Mouse (Mus musculus) stomach, embryonic 16.5 days (tissue): Measurements from ENCODE around the gene Ralbp1. TPM values are rescaled to one million over a fixed set of nuclear protein-coding genes. Genes with fewer than 3 reads are reported as not detected.
A peak's percentile ranks its signal among the peaks of the same experiment; 100 is the strongest.

Source experiments
- ATAC-seq: fragments of 200-750 bp; cut with Nextera tagmentation; 2 replicates; pipeline ENCODE4 v1.8.0; 2017; ENCODE audit warnings: moderate number of reproducible peaks, moderate TSS enrichment; ENCODE audit not compliant: insufficient read depth, low FRiP score
- H3K27ac ChIP-seq: fragments of 300-500 bp; sonication (generic); 2 replicates; pipeline ENCODE4 v1.5.1; 2014; ENCODE audit warnings: low read length
- H3K27me3 ChIP-seq: fragments of 300-500 bp; sonication (generic); 2 replicates; pipeline ENCODE4 v1.6.1; 2014; ENCODE audit warnings: low read length, control low read depth, mixed read lengths; ENCODE audit not compliant: control insufficient read depth, insufficient read depth
- H3K36me3 ChIP-seq: fragments of 300-500 bp; sonication (generic); 2 replicates; pipeline ENCODE4 v1.6.1; 2014; ENCODE audit warnings: low read length; ENCODE audit not compliant: control insufficient read depth, insufficient read depth
- H3K4me1 ChIP-seq: fragments of 300-500 bp; sonication (generic); 2 replicates; pipeline ENCODE4 v1.6.1; 2014; ENCODE audit warnings: low read length, control low read depth, mixed read lengths; ENCODE audit not compliant: control insufficient read depth, insufficient read depth
- H3K4me2 ChIP-seq: fragments of 300-500 bp; sonication (generic); 2 replicates; pipeline ENCODE4 v1.6.1; 2014; ENCODE audit warnings: low read depth, low read length, mixed read lengths
- H3K4me3 ChIP-seq: fragments of 300-500 bp; sonication (generic); replicated peaks from 2 replicates; pipeline ENCODE4 v1.5.1; 2014; ENCODE audit warnings: mild to moderate bottlenecking, low read length
- H3K9ac ChIP-seq: fragments of 300-500 bp; sonication (generic); 2 replicates; pipeline ENCODE4 v1.6.1; 2014; ENCODE audit warnings: low read length
- H3K9me3 ChIP-seq: fragments of 300-500 bp; sonication (generic); replicated peaks from 2 replicates; pipeline ENCODE4 v1.6.1; 2016; ENCODE audit warnings: low read length, control low read depth; ENCODE audit not compliant: control insufficient read depth
- WGBS: fragments of 180-500 bp; shearing (Covaris S2); extraction: QIAGEN DNeasy Blood & Tissue Kit; methylation state at CpG from one replicate; pipeline ENCODE4 v1.1.7; 2014; 5-methylcytosine and 5-hydroxymethylcytosine counted together
- polyA plus RNA-seq: library from polyadenylated mRNA; unstranded; fragments of >200 nt; fragmentation: Nextera tagmentation; extraction: Ambion mirVana; gene quantifications from 2 replicates; pipeline ENCODE4 v1.2.1, GENCODE M21; 2015

Gene Ralbp1
- polyA plus RNA-seq, 1 experiment from 2014 or later, result 87.0 TPM

- H3K9ac ChIP-seq, result no peak overlapping the region
- WGBS, result 88% methylated on average over 5 of the region's 5 CpGs
- no peak overlapping the region for H3K27ac ChIP-seq
- H3K27me3 ChIP-seq, result no peaks in the 10 kb centered on the region
- no peaks in the 10 kb centered on the region for H3K9me3 ChIP-seq
- H3K4me1 ChIP-seq, result peaks cover 16% of the 10 kb centered on the region
- H3K4me2 ChIP-seq, result no peak overlapping the region
- H3K36me3 ChIP-seq, result no peaks in the 10 kb centered on the region
- ATAC-seq, result no peak
- no peak overlapping the region for H3K4me3 ChIP-seq
Observed at GRCm38 (mm10) chr17:65867996-65868395, 17.6 kb downstream of the Ralbp1 start.

DNA sequence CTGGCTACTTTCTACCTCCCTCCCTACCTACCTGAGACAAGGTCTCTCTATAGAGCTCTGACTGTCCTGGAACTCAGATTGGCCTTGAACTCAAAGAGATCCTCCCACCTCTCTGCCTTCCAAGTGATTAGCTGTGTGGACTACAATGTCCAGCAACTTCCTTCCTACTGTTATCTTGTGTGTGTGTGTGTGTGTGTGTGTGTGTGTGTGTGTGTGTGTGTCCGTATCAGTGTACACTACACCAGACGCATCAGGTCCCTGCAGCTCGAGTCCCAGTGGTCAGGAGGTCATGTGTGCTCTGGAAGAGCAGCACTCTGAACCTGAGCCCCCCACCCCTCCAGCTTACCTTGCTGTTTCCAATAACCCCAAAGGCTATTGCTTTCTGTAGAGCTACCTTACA lies 19.4 kb downstream of the Ralbp1 start:
- 0 out of 2 replicates have a peak, but pooled peaks cover 3% of the 10 kb centered on the region for H3K4me1 ChIP-seq
- no peak overlapping the region for H3K4me3 ChIP-seq
- no peak overlapping the region for H3K4me2 ChIP-seq
- WGBS, result 62% methylated on average over 3 of the region's 3 CpGs
- no peaks in the 10 kb centered on the region for H3K9me3 ChIP-seq
- H3K27ac ChIP-seq, result no peak overlapping the region
- H3K36me3 ChIP-seq, result no peaks in the 10 kb centered on the region
- ATAC-seq, result no peak
- H3K27me3 ChIP-seq, result no peaks in the 10 kb centered on the region
- no peak overlapping the region for H3K9ac ChIP-seq

DNA sequence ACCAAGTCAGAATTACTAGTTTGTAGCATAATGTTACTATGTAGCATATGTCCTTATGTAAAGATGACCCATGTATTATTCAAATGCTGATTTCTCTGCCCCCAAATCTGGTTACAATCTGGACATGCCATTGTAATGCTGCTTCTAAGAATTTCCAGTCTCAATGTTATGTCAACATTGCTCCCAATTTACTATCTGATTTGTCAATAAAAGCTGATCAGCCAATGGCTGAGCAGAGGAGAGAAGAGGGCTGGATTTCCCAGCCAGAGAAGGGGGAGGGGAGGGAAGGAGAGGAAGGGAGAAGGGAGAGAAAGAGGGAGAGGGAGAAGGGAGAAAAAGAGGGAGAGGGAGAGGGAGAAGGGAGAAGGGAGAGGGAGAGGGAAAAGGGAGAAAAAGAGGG lies 20.3 kb downstream of the Ralbp1 start:
- Histone ChIP-seq H3K9me3 (no peaks in the 10 kb centered on the region), H3K27ac (no peak overlapping the region), H3K4me1 (0 out of 2 replicates have a peak, but pooled peaks cover 3% of the 10 kb centered on the region), H3K4me2 (no peak overlapping the region), H3K36me3 (no peaks in the 10 kb centered on the region), H3K27me3 (no peaks in the 10 kb centered on the region), H3K4me3 (no peak overlapping the region), H3K9ac (no peak overlapping the region)
- no peak for ATAC-seq

GRCm38 (mm10) chr17:65864742-65865141 lies 20.9 kb downstream of the Ralbp1 start:
- no peak overlapping the region for H3K9ac ChIP-seq
- peak; percentile 44; the same call in 1 of the 2 replicates for ATAC-seq
- H3K4me2 ChIP-seq, result no peak overlapping the region
- no peak overlapping the region for H3K4me3 ChIP-seq
- WGBS, result 37% methylated on average over 4 of the region's 4 CpGs
- H3K9me3 ChIP-seq, result no peaks in the 10 kb centered on the region
- H3K36me3 ChIP-seq, result no peaks in the 10 kb centered on the region
- no peak overlapping the region for H3K27ac ChIP-seq
- no peaks in the 10 kb centered on the region for H3K27me3 ChIP-seq
- 0 out of 2 replicates have a peak, but pooled peaks cover 3% of the 10 kb centered on the region for H3K4me1 ChIP-seq

- Histone ChIP-seq H3K27me3 (no peaks in the 10 kb centered on the region), H3K4me3 (no peak overlapping the region), H3K4me1 (0 out of 2 replicates have a peak, but pooled peaks cover 3% of the 10 kb centered on the region), H3K4me2 (no peak overlapping the region), H3K36me3 (no peaks in the 10 kb centered on the region), H3K9me3 (no peaks in the 10 kb centered on the region), H3K9ac (no peak overlapping the region), H3K27ac (no peak overlapping the region)
- ATAC-seq, result no peak
- WGBS, result 97% methylated on average over 12 of the region's 12 CpGs
Observed at GRCm38 (mm10) chr17:65863830-65864229, 21.8 kb downstream of the Ralbp1 start.

- Histone ChIP-seq H3K4me2 (no peak overlapping the region), H3K4me3 (no peak overlapping the region), H3K9me3 (no peaks in the 10 kb centered on the region), H3K4me1 (0 out of 2 replicates have a peak, but pooled peaks cover 3% of the 10 kb centered on the region), H3K36me3 (0 out of 2 replicates have a peak, but pooled peaks cover 6% of the 10 kb centered on the region), H3K27ac (no peak overlapping the region), H3K9ac (no peak overlapping the region), H3K27me3 (no peaks in the 10 kb centered on the region)
- WGBS, result 60% methylated on average over 4 of the region's 4 CpGs
- ATAC-seq, result no peak
Observed at GRCm38 (mm10) chr17:65862579-65862978, 23.0 kb downstream of the Ralbp1 start.

- no peaks in the 10 kb centered on the region for H3K27me3 ChIP-seq
- H3K4me2 ChIP-seq, result no peak overlapping the region
- H3K9ac ChIP-seq, result no peak overlapping the region
- 43% methylated on average over 4 of the region's 4 CpGs for WGBS
- no peaks in the 10 kb centered on the region for H3K4me1 ChIP-seq
- H3K9me3 ChIP-seq, result no peaks in the 10 kb centered on the region
- H3K36me3 ChIP-seq, result peaks cover 26% of the 10 kb centered on the region
- H3K27ac ChIP-seq, result no peak overlapping the region
- ATAC-seq, result no peak
- no peak overlapping the region for H3K4me3 ChIP-seq
Observed at GRCm38 (mm10) chr17:65857617-65858016, 28.0 kb downstream of the Ralbp1 start.

DNA sequence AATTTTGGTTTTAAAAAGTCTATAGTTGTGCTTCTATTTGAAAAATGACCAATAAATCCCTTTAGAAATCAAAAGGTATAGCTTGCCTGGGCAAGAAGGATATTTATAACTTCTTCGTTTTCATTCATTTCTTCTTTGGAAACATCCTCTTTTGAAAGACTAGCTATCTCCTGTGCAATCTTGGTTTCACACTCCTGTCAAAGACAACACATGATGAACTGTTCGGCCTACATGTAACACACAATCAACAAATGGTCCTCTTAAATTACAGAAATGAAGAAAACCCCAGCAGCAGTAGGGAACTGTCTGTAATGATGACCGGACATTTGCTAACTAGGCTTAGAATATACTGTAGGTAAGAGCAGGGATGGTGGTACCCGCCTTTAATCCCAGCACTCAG lies 31.6 kb downstream of the Ralbp1 start:
- Histone ChIP-seq H3K36me3 (peaks cover 47% of the 10 kb centered on the region), H3K4me3 (no peak overlapping the region), H3K9ac (no peak overlapping the region), H3K27ac (no peak overlapping the region), H3K27me3 (no peaks in the 10 kb centered on the region), H3K9me3 (no peaks in the 10 kb centered on the region), H3K4me2 (no peak overlapping the region), H3K4me1 (no peaks in the 10 kb centered on the region)
- ATAC-seq, result no peak
- 85% methylated on average over 4 of the region's 4 CpGs for WGBS

GRCm38 (mm10) chr17:65853326-65853725 lies 32.3 kb downstream of the Ralbp1 start:
- ATAC-seq, result no peak
- 82% methylated on average over 6 of the region's 6 CpGs for WGBS
- Histone ChIP-seq H3K27ac (no peak overlapping the region), H3K4me1 (no peaks in the 10 kb centered on the region), H3K27me3 (no peaks in the 10 kb centered on the region), H3K4me2 (no peak overlapping the region), H3K9me3 (no peaks in the 10 kb centered on the region), H3K36me3 (peaks cover 51% of the 10 kb centered on the region), H3K9ac (no peak overlapping the region), H3K4me3 (no peak overlapping the region)

- Histone ChIP-seq H3K4me1 (no peaks in the 10 kb centered on the region), H3K27ac (no peak overlapping the region), H3K27me3 (no peaks in the 10 kb centered on the region), H3K4me3 (no peak overlapping the region), H3K4me2 (no peak overlapping the region), H3K36me3 (peaks cover 41% of the 10 kb centered on the region), H3K9ac (no peak overlapping the region), H3K9me3 (no peaks in the 10 kb centered on the region)
- 88% methylated on average over 6 of the region's 6 CpGs for WGBS
- no peak for ATAC-seq
Observed at GRCm38 (mm10) chr17:65851749-65852148, 33.8 kb downstream of the Ralbp1 start.
